Mouse (Mus musculus): ENCODE data around the gene Wbp2nl. TPM values are rescaled to one million over a fixed set of nuclear protein-coding genes. Genes with fewer than 3 reads are reported as not detected.

Wbp2nl gene
- total and polyA plus RNA-seq, 3 experiments = 0.11 TPM; not detected in 2

DNA sequence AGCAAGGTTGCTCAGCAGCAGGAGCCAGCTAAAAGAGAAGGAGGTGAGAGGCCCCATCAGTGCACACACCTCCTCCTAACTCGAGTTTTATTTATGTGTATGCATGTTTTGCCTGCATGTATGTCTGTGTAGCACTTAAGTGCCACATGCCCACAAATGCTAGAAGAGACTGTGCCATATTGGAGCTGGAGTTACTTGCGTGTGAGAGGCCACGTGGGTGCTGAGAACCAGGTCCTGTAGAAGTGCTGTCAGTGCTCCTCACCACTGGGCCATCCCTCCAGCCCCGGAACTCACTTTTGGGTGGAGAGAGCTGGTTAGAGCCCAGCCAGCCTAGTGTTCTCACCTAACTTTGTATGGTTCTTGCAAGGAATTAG, 48.5 kb downstream of the Wbp2nl start:
- no peak for ATAC-seq (ENCODE audit: extremely low read depth, insufficient number of reproducible peaks, low FRiP score, poor library complexity, severe bottlenecking)
- peaks cover 81% of the 10 kb centered on the region for H3K36me3 ChIP-seq (replicated peaks)
- peaks cover 85% of the 10 kb centered on the region for H3K4me1 ChIP-seq (ENCODE audit: insufficient read depth, low read depth, low read length)

GRCm38 (mm10) chr15:82347852-82348251, 49.1 kb downstream of the Wbp2nl start:
- Histone ChIP-seq H3K4me1 (ENCODE audit: insufficient read depth, low read depth, low read length) (peaks cover 84% of the 10 kb centered on the region), H3K4me3 (ENCODE audit: low read depth, low read length) (peak overlapping the region; percentile 86; the same call in 1 of the 2 replicates), H3K27me3 (ENCODE audit: insufficient read depth, low read length) (no peaks in the 10 kb centered on the region), H3K9me3 (replicated peaks) (no peaks in the 10 kb centered on the region), H3K36me3 (replicated peaks) (peaks cover 81% of the 10 kb centered on the region)
- DNase-seq (ENCODE audit: low spot score) = no peak
- no peak for ATAC-seq (ENCODE audit: extremely low read depth, insufficient number of reproducible peaks, low FRiP score, poor library complexity, severe bottlenecking)
- TF ChIP-seq CTCF (IDR thresholded peaks at IDR 0.05; ENCODE audit: low read depth, low read length) = no peak
- no peak for TF ChIP-seq GATA1 (IDR thresholded peaks at IDR 0.05; ENCODE audit: borderline replicate concordance, low read length)
- no peak for TF ChIP-seq GATA2 (IDR thresholded peaks at IDR 0.05; ENCODE audit: borderline replicate concordance, low read depth, low read length)
- TF ChIP-seq TAL1 (conservative IDR thresholded peaks at IDR 0.05; ENCODE audit: low read depth, low read length) = no peak
- no peak for TF ChIP-seq POLR2AphosphoS5 (IDR thresholded peaks at IDR 0.05; ENCODE audit: insufficient replicate concordance, low read depth, low read length)

More for the DNA sequence above, 48.5 kb downstream of the Wbp2nl start:
- no peaks in the 10 kb centered on the region for H3K27me3 ChIP-seq (ENCODE audit: insufficient read depth, low read length)
- no peak for DNase-seq (ENCODE audit: low spot score)
- no peaks in the 10 kb centered on the region for H3K9me3 ChIP-seq (replicated peaks)
- no peak for TF ChIP-seq GATA1 (IDR thresholded peaks at IDR 0.05; ENCODE audit: borderline replicate concordance, low read length)
- no peak for TF ChIP-seq TAL1 (conservative IDR thresholded peaks at IDR 0.05; ENCODE audit: low read depth, low read length)
- no peak for TF ChIP-seq GATA2 (IDR thresholded peaks at IDR 0.05; ENCODE audit: borderline replicate concordance, low read depth, low read length)
- TF ChIP-seq CTCF (IDR thresholded peaks at IDR 0.05; ENCODE audit: low read depth, low read length) = no peak
- no peak; the same call in 1 of the 2 replicates for TF ChIP-seq POLR2AphosphoS5 (IDR thresholded peaks at IDR 0.05; ENCODE audit: insufficient replicate concordance, low read depth, low read length)
- H3K4me3 ChIP-seq (ENCODE audit: low read depth, low read length) = peak overlapping the region; percentile 86

DNA sequence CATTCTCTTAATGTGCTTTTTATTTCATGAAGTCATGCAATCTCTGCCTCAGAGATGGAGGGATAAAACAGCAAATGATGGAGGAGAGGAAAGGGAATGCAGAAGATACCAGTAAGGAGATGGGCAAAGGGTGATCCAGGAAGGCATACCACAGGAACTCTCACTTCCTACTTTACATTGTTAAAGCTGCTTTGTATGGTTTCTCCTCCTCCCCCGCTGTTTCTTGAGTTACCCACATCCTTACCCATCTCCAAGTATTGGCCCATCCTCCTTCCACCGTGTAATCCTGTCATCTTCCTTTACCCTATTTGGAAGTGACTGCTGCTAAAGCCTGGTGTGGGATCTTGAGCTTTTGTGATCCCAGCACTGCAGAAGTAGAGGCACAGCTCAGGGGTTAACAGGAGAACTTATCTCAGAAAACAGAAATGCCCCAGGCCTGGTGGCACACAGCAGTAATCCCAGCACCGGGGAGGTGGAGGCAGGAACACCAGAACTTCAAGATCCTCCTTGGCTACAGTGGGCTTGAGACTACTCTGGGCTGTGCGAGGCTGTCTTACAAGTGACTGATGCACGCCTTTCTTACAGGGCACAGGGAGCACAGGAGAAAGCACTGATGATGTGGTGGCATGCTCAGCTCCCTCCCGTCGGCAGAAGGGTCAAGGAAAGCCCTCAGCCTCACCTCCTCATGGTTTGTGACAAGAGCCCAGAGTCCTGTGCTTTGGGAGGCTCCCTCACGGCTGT, 49.7 kb downstream of the Wbp2nl start:
- Histone ChIP-seq H3K4me1 (ENCODE audit: insufficient read depth, low read depth, low read length) (peaks cover 80% of the 10 kb centered on the region), H3K9me3 (replicated peaks) (no peaks in the 10 kb centered on the region), H3K36me3 (replicated peaks) (peaks cover 76% of the 10 kb centered on the region), H3K27me3 (ENCODE audit: insufficient read depth, low read length) (no peaks in the 10 kb centered on the region), H3K4me3 (ENCODE audit: low read depth, low read length) (peak overlapping the region; percentile 40; the same call in 1 of the 2 replicates)
- TF ChIP-seq TAL1 (conservative IDR thresholded peaks at IDR 0.05; ENCODE audit: low read depth, low read length) (no peak), CTCF (IDR thresholded peaks at IDR 0.05; ENCODE audit: low read depth, low read length) (no peak)
- DNase-seq (ENCODE audit: low spot score) = no peak
- ATAC-seq (ENCODE audit: extremely low read depth, insufficient number of reproducible peaks, low FRiP score, poor library complexity, severe bottlenecking) = no peak

DNA sequence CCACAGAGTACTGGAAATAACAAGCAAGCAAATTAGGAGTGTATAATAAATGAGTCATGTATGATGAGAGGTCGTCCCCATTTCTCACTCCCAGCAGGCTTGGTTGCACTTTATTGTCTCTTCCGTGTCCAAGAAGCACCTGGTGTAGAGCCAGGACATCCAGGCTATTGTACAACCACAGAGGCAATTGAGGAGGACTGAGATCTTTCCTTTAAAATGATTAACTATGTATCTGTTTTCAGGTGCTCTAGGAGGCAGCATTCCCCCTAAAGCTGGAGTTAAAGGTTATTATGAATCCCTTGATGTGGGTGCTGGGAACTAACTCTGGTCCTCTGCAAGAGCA, 50.2 kb downstream of the Wbp2nl start:
- DNase-seq (ENCODE audit: low spot score) (no peak), ATAC-seq (ENCODE audit: extremely low read depth, insufficient number of reproducible peaks, low FRiP score, poor library complexity, severe bottlenecking) (no peak)
- Histone ChIP-seq H3K9me3 (replicated peaks) (no peaks in the 10 kb centered on the region), H3K36me3 (replicated peaks) (peaks cover 71% of the 10 kb centered on the region), H3K4me3 (ENCODE audit: low read depth, low read length) (peak overlapping the region; percentile 40; the same call in 1 of the 2 replicates), H3K4me1 (ENCODE audit: insufficient read depth, low read depth, low read length) (peaks cover 75% of the 10 kb centered on the region), H3K27me3 (ENCODE audit: insufficient read depth, low read length) (no peaks in the 10 kb centered on the region)
- TF ChIP-seq POLR2AphosphoS5 (IDR thresholded peaks at IDR 0.05; ENCODE audit: insufficient replicate concordance, low read depth, low read length) = peak; percentile 77; the same call in 1 of the 2 replicates
- no peak for TF ChIP-seq TAL1 (conservative IDR thresholded peaks at IDR 0.05; ENCODE audit: low read depth, low read length)
- no peak for TF ChIP-seq GATA1 (IDR thresholded peaks at IDR 0.05; ENCODE audit: borderline replicate concordance, low read length)
- no peak for TF ChIP-seq GATA2 (IDR thresholded peaks at IDR 0.05; ENCODE audit: borderline replicate concordance, low read depth, low read length)
- no peak for TF ChIP-seq CTCF (IDR thresholded peaks at IDR 0.05; ENCODE audit: low read depth, low read length)

- peaks cover 67% of the 10 kb centered on the region for H3K4me1 ChIP-seq (ENCODE audit: insufficient read depth, low read depth, low read length)
- H3K36me3 ChIP-seq (replicated peaks) = peaks cover 57% of the 10 kb centered on the region
- DNase-seq (ENCODE audit: low spot score) (no peak), ATAC-seq (ENCODE audit: extremely low read depth, insufficient number of reproducible peaks, low FRiP score, poor library complexity, severe bottlenecking) (no peak)
- H3K4me3 ChIP-seq (ENCODE audit: low read depth, low read length) = no peak overlapping the region
- H3K9me3 ChIP-seq (replicated peaks) = 0 out of 2 replicates have a peak, but pooled peaks cover 2% of the 10 kb centered on the region
- TF ChIP-seq POLR2AphosphoS5 (IDR thresholded peaks at IDR 0.05; ENCODE audit: insufficient replicate concordance, low read depth, low read length) = no peak
- no peak for TF ChIP-seq TAL1 (conservative IDR thresholded peaks at IDR 0.05; ENCODE audit: low read depth, low read length)
- no peak for TF ChIP-seq GATA1 (IDR thresholded peaks at IDR 0.05; ENCODE audit: borderline replicate concordance, low read length)
- TF ChIP-seq GATA2 (IDR thresholded peaks at IDR 0.05; ENCODE audit: borderline replicate concordance, low read depth, low read length) = no peak
- TF ChIP-seq CTCF (IDR thresholded peaks at IDR 0.05; ENCODE audit: low read depth, low read length) = no peak
- no peaks in the 10 kb centered on the region for H3K27me3 ChIP-seq (ENCODE audit: insufficient read depth, low read length)
Observed at GRCm38 (mm10) chr15:82350349-82350748, 51.6 kb downstream of the Wbp2nl start.

- H3K9me3 ChIP-seq (replicated peaks) = 0 out of 2 replicates have a peak, but pooled peaks cover 3% of the 10 kb centered on the region
- no peaks in the 10 kb centered on the region for H3K27me3 ChIP-seq (ENCODE audit: insufficient read depth, low read length)
- H3K4me3 ChIP-seq (ENCODE audit: low read depth, low read length) = peak overlapping the region; percentile 44; the same call in 1 of the 2 replicates
- H3K4me1 ChIP-seq (ENCODE audit: insufficient read depth, low read depth, low read length) = peaks cover 69% of the 10 kb centered on the region
- ATAC-seq (ENCODE audit: extremely low read depth, insufficient number of reproducible peaks, low FRiP score, poor library complexity, severe bottlenecking) (no peak; the same call in 1 of the 2 replicates), DNase-seq (ENCODE audit: low spot score) (no peak)
- H3K36me3 ChIP-seq (replicated peaks) = peaks cover 63% of the 10 kb centered on the region
- TF ChIP-seq GATA1 (IDR thresholded peaks at IDR 0.05; ENCODE audit: borderline replicate concordance, low read length) = no peak
- no peak for TF ChIP-seq POLR2AphosphoS5 (IDR thresholded peaks at IDR 0.05; ENCODE audit: insufficient replicate concordance, low read depth, low read length)
- TF ChIP-seq TAL1 (conservative IDR thresholded peaks at IDR 0.05; ENCODE audit: low read depth, low read length) = no peak
- TF ChIP-seq CTCF (IDR thresholded peaks at IDR 0.05; ENCODE audit: low read depth, low read length) = no peak
- TF ChIP-seq GATA2 (IDR thresholded peaks at IDR 0.05; ENCODE audit: borderline replicate concordance, low read depth, low read length) = no peak
Observed at GRCm38 (mm10) chr15:82351480-82351879, 52.7 kb downstream of the Wbp2nl start.

Measured in G1E (cell line).